Mouse (Mus musculus): ENCODE results near the gene Tmem40. TPM values are rescaled to one million over a fixed set of nuclear protein-coding genes. Genes with fewer than 3 reads are reported as not detected.

The Tmem40 gene
- polyA plus RNA-seq, 1 experiment from 2014 or later, result 2.2 TPM

GRCm38 (mm10) chr6:115770059-115770670 lies 8.0 kb upstream of the Tmem40 start:
- H3K9me3 ChIP-seq (ENCODE audit: low read depth, low read length), result no peaks in the 10 kb centered on the region
- DNase-seq (no peak), ATAC-seq (ENCODE audit: insufficient read depth) (no peak)
- H3K4me1 ChIP-seq (ENCODE audit: insufficient read depth), result no peaks in the 10 kb centered on the region
- H3K27ac ChIP-seq (ENCODE audit: low read depth), result no peak overlapping the region
- no peaks in the 10 kb centered on the region for H3K36me3 ChIP-seq (ENCODE audit: insufficient read depth)
- WGBS, result 79% methylated on average over 20 of the region's 20 CpGs
- no peak overlapping the region for H3K4me2 ChIP-seq
- TF ChIP-seq CTCF (IDR thresholded peaks at IDR 0.05; ENCODE audit: low read depth), result peak; percentile 20; the same call in 1 of the 2 replicates
- no peak overlapping the region for H3K9ac ChIP-seq
- H3K4me3 ChIP-seq (ENCODE audit: low read depth, low read length), result no peak overlapping the region
- H3K27me3 ChIP-seq (ENCODE audit: insufficient read depth, low read length), result no peaks in the 10 kb centered on the region

- 66% methylated on average over 4 of the region's 4 CpGs for WGBS
- ATAC-seq (ENCODE audit: insufficient read depth) (no peak), DNase-seq (peak; percentile 61)
- Histone ChIP-seq H3K4me3 (ENCODE audit: low read depth, low read length) (no peak overlapping the region), H3K27ac (ENCODE audit: low read depth) (peak overlapping the region; percentile 79; the same call in 1 of the 2 replicates), H3K36me3 (ENCODE audit: insufficient read depth) (no peaks in the 10 kb centered on the region), H3K9me3 (ENCODE audit: low read depth, low read length) (no peaks in the 10 kb centered on the region), H3K4me2 (no peak overlapping the region), H3K4me1 (ENCODE audit: insufficient read depth) (peaks cover 8% of the 10 kb centered on the region; the same call in 1 of the 2 replicates), H3K9ac (no peak overlapping the region), H3K27me3 (ENCODE audit: insufficient read depth, low read length) (no peaks in the 10 kb centered on the region)
- no peak for TF ChIP-seq CTCF (IDR thresholded peaks at IDR 0.05; ENCODE audit: low read depth)
These were observed 6.0 kb upstream of the Tmem40 start for GRCm38 (mm10) chr6:115768207-115768606.

- WGBS, result 39% methylated on average over 9 of the region's 9 CpGs
- DNase-seq (no peak), ATAC-seq (ENCODE audit: insufficient read depth) (no peak)
- Histone ChIP-seq H3K4me3 (ENCODE audit: low read depth, low read length) (no peak overlapping the region), H3K9ac (no peak overlapping the region), H3K4me1 (ENCODE audit: insufficient read depth) (peaks cover 13% of the 10 kb centered on the region), H3K27ac (ENCODE audit: low read depth) (peak overlapping the region; percentile 79; the same call in 1 of the 2 replicates), H3K9me3 (ENCODE audit: low read depth, low read length) (no peaks in the 10 kb centered on the region), H3K4me2 (no peak overlapping the region), H3K27me3 (ENCODE audit: insufficient read depth, low read length) (no peaks in the 10 kb centered on the region), H3K36me3 (ENCODE audit: insufficient read depth) (no peaks in the 10 kb centered on the region)
- no peak for TF ChIP-seq CTCF (IDR thresholded peaks at IDR 0.05; ENCODE audit: low read depth)
These were observed 5.1 kb upstream of the Tmem40 start for GRCm38 (mm10) chr6:115767357-115767756.

GRCm38 (mm10) chr6:115764179-115764578 lies 2.0 kb upstream of the Tmem40 start:
- H3K4me2 ChIP-seq, result peak overlapping the region; percentile 42

GRCm38 (mm10) chr6:115760982-115761381 lies 1.2 kb downstream of the Tmem40 start:
- DNase-seq (no peak), ATAC-seq (ENCODE audit: insufficient read depth) (no peak)
- no peak overlapping the region for H3K4me2 ChIP-seq
- H3K9me3 ChIP-seq (ENCODE audit: low read depth, low read length), result no peaks in the 10 kb centered on the region
- H3K36me3 ChIP-seq (ENCODE audit: insufficient read depth), result no peaks in the 10 kb centered on the region
- 38% methylated on average over 4 of the region's 4 CpGs for WGBS
- no peak for TF ChIP-seq CTCF (IDR thresholded peaks at IDR 0.05; ENCODE audit: low read depth)
- H3K4me3 ChIP-seq (ENCODE audit: low read depth, low read length), result no peak overlapping the region
- no peaks in the 10 kb centered on the region for H3K27me3 ChIP-seq (ENCODE audit: insufficient read depth, low read length)
- no peak overlapping the region; the same call in 1 of the 2 replicates for H3K27ac ChIP-seq (ENCODE audit: low read depth)
- no peak overlapping the region for H3K9ac ChIP-seq
- peaks cover 18% of the 10 kb centered on the region for H3K4me1 ChIP-seq (ENCODE audit: insufficient read depth)

More at GRCm38 (mm10) chr6:115764179-115764578, 2.0 kb upstream of the Tmem40 start:
- peak; percentile 95 for ATAC-seq (ENCODE audit: insufficient read depth)
- peak overlapping the region; percentile 88 for H3K27ac ChIP-seq (ENCODE audit: low read depth)
- 0 out of 2 replicates have a peak overlapping the region, but pooled peaks have one; percentile 4 for H3K9ac ChIP-seq
- WGBS, result 4% methylated on average over 7 of the region's 7 CpGs
- H3K4me1 ChIP-seq (ENCODE audit: insufficient read depth), result peaks cover 18% of the 10 kb centered on the region
- H3K27me3 ChIP-seq (ENCODE audit: insufficient read depth, low read length), result no peaks in the 10 kb centered on the region
- no peak overlapping the region for H3K4me3 ChIP-seq (ENCODE audit: low read depth, low read length)
- no peaks in the 10 kb centered on the region for H3K9me3 ChIP-seq (ENCODE audit: low read depth, low read length)
- no peaks in the 10 kb centered on the region for H3K36me3 ChIP-seq (ENCODE audit: insufficient read depth)
- TF ChIP-seq CTCF (IDR thresholded peaks at IDR 0.05; ENCODE audit: low read depth), result peak; percentile 37
- DNase-seq, result peak; percentile 95

GRCm38 (mm10) chr6:115760137-115760536 lies 2.1 kb downstream of the Tmem40 start:
- no peak overlapping the region for H3K9ac ChIP-seq
- H3K4me1 ChIP-seq (ENCODE audit: insufficient read depth), result peaks cover 18% of the 10 kb centered on the region
- no peaks in the 10 kb centered on the region for H3K36me3 ChIP-seq (ENCODE audit: insufficient read depth)
- no peak overlapping the region for H3K4me2 ChIP-seq
- DNase-seq (no peak), ATAC-seq (ENCODE audit: insufficient read depth) (no peak)
- H3K27me3 ChIP-seq (ENCODE audit: insufficient read depth, low read length), result no peaks in the 10 kb centered on the region
- no peaks in the 10 kb centered on the region for H3K9me3 ChIP-seq (ENCODE audit: low read depth, low read length)
- WGBS, result 90% methylated on average over 4 of the region's 4 CpGs
- no peak overlapping the region for H3K4me3 ChIP-seq (ENCODE audit: low read depth, low read length)
- no peak overlapping the region for H3K27ac ChIP-seq (ENCODE audit: low read depth)
- TF ChIP-seq CTCF (IDR thresholded peaks at IDR 0.05; ENCODE audit: low read depth), result no peak

- Histone ChIP-seq H3K9ac (no peak overlapping the region), H3K36me3 (ENCODE audit: insufficient read depth) (no peaks in the 10 kb centered on the region), H3K4me3 (ENCODE audit: low read depth, low read length) (no peak overlapping the region), H3K9me3 (ENCODE audit: low read depth, low read length) (no peaks in the 10 kb centered on the region), H3K4me1 (ENCODE audit: insufficient read depth) (peaks cover 18% of the 10 kb centered on the region), H3K27me3 (ENCODE audit: insufficient read depth, low read length) (no peaks in the 10 kb centered on the region), H3K27ac (ENCODE audit: low read depth) (no peak overlapping the region), H3K4me2 (no peak overlapping the region)
- DNase-seq, result peak; percentile 21
- WGBS, result 24% methylated on average over 5 of the region's 5 CpGs
- ATAC-seq (ENCODE audit: insufficient read depth), result no peak
- TF ChIP-seq CTCF (IDR thresholded peaks at IDR 0.05; ENCODE audit: low read depth), result no peak
These were observed 2.7 kb downstream of the Tmem40 start for GRCm38 (mm10) chr6:115759461-115759860.
